ENCODE assay signal across 37 mouse cellular contexts in the genomic region with DNA sequence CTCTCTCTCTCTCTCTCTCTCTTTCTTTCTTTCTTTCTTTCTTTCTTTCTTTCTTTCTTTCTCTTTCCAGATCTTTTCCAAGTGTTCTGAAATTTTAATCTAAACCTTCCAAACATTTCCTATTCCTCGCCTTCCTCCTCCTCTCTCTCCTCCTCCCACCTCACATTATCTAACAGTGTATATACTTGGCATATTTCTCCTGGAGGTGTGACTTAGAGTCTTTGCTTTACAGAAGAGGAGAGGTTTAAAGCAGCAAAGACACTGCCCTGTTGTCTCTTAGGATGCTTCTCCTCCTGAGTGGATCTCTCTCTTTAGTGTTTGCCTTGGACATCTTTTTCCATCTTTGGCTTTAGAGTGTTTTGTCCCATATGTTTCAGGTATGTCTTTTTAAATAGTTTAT. TPM values are rescaled to one million over a fixed set of nuclear protein-coding genes. Genes with fewer than 3 reads are reported as not detected.
"Had no signal": no experiment of that assay in that cellular context is flagged by ENCODE, and none has a peak within 500 bp of the region (broad histone marks: within the 10 kb centered on the region; RNA-seq: fewer than 3 reads in every experiment).

No protein-coding gene starts in this region.

- H3K9ac ChIP-seq: limb, embryonic 12.5 days; limb, embryonic 13.5 days; limb, embryonic 15.5 days; liver, embryonic 12.5 days; liver, embryonic 13.5 days; liver, embryonic 14.5 days; liver, embryonic 15.5 days; liver, postnatal 0 days; lung, embryonic 14.5 days; lung, embryonic 15.5 days; midbrain, embryonic 12.5 days; midbrain, embryonic 13.5 days; midbrain, embryonic 15.5 days; neural tube, embryonic 12.5 days had no signal

- H3K27ac ChIP-seq: limb, embryonic 10.5 days; limb, embryonic 12.5 days; limb, embryonic 13.5 days; limb, embryonic 15.5 days; liver, embryonic 12.5 days; liver, embryonic 13.5 days; liver, embryonic 14.5 days; liver, embryonic 15.5 days; lung, embryonic 15.5 days; macrophage; midbrain, embryonic 10.5 days; midbrain, embryonic 12.5 days; midbrain, embryonic 13.5 days; midbrain, embryonic 15.5 days; neural tube, embryonic 12.5 days had no signal

- ATAC-seq: liver, embryonic 12.5 days; liver, postnatal 0 days; lung, postnatal 0 days; midbrain, embryonic 13.5 days; midbrain, embryonic 15.5 days; midbrain, embryonic 16.5 days had no signal

- H3K4me1 ChIP-seq: liver, embryonic 12.5 days; liver, embryonic 13.5 days; liver, embryonic 15.5 days; megakaryocyte, embryonic 14.5 days; midbrain, embryonic 12.5 days; midbrain, embryonic 13.5 days; midbrain, embryonic 15.5 days had no signal

- DNase-seq: left cerebral cortex, postnatal 4 days; liver; liver, embryonic 13.5 days; liver, postnatal 0 days; lung, adult 18-20 months; lung, adult 2 months; lung, embryonic 14.5 days; lung, postnatal 10 days; lung, postnatal 14 days; lung, postnatal 36 days; lung, postnatal 4 days; midbrain, embryonic 14.5 days had no signal

- H3K36me3 ChIP-seq: limb, embryonic 10.5 days; limb, embryonic 12.5 days; limb, embryonic 13.5 days; limb, embryonic 15.5 days; liver, embryonic 12.5 days; liver, embryonic 13.5 days; liver, embryonic 15.5 days; lung, embryonic 15.5 days; midbrain, embryonic 10.5 days; midbrain, embryonic 12.5 days; midbrain, embryonic 15.5 days; neural tube, embryonic 12.5 days had no signal

- H3K9me3 ChIP-seq: limb, embryonic 10.5 days; limb, embryonic 12.5 days; limb, embryonic 13.5 days; limb, embryonic 15.5 days; liver, embryonic 12.5 days; liver, embryonic 13.5 days; liver, embryonic 15.5 days; lung, embryonic 15.5 days; megakaryocyte, embryonic 14.5 days; midbrain, embryonic 10.5 days; midbrain, embryonic 12.5 days; midbrain, embryonic 13.5 days; midbrain, embryonic 15.5 days; neural tube, embryonic 12.5 days had no signal

- H3K4me3 ChIP-seq: limb, embryonic 10.5 days; limb, embryonic 12.5 days; limb, embryonic 13.5 days; limb, embryonic 15.5 days; liver, embryonic 12.5 days; liver, embryonic 13.5 days; liver, embryonic 15.5 days; lung, embryonic 15.5 days; megakaryocyte, embryonic 14.5 days; midbrain, embryonic 10.5 days; midbrain, embryonic 12.5 days; midbrain, embryonic 13.5 days; midbrain, embryonic 15.5 days; myocyte; neural tube, embryonic 12.5 days had no signal

- H3K4me2 ChIP-seq: limb, embryonic 12.5 days; limb, embryonic 13.5 days; limb, embryonic 15.5 days; liver, embryonic 11.5 days; liver, embryonic 12.5 days; liver, embryonic 13.5 days; liver, embryonic 15.5 days; lung, embryonic 14.5 days; lung, embryonic 15.5 days; midbrain, embryonic 11.5 days; midbrain, embryonic 12.5 days; midbrain, embryonic 13.5 days; midbrain, embryonic 15.5 days; neural tube, embryonic 12.5 days had no signal

- H3K27me3 ChIP-seq: limb, embryonic 15.5 days; liver, embryonic 13.5 days; liver, embryonic 15.5 days; lung, embryonic 15.5 days; midbrain, embryonic 12.5 days; midbrain, embryonic 13.5 days; midbrain, embryonic 15.5 days; neural tube, embryonic 12.5 days had no signal

RNA-seq across cellular contexts. Expression of gene Dlgap3, which starts 34.1 kb away (rescaled TPM):
- total RNA-seq: liver, adult 2 months; megakaryocyte progenitor cell, adult 5-6 weeks; megakaryocyte, adult 5-6 weeks; megakaryocyte-erythroid progenitor cell, adult 5-6 weeks; monocyte, adult 5-6 weeks had no signal
- polyA plus RNA-seq: macrophage, myocyte had no signal
